Mouse (Mus musculus) kidney, adult 2 months (tissue): ENCODE measurements around the gene Trim69. TPM values are rescaled to one million over a fixed set of nuclear protein-coding genes. Genes with fewer than 3 reads are reported as not detected.

Experiments used
- DNase-seq: peaks from one replicate; pipeline ENCODE4 v3.0.0; 2021
- H3K27ac ChIP-seq: fragments of 200-500 bp; 2 replicates; pipeline ENCODE4 v1.5.1; 2012; ENCODE audit warnings: low read depth, low read length, control low read depth, inconsistent platforms; ENCODE audit not compliant: insufficient read depth
- H3K27me3 ChIP-seq: fragments of 200-500 bp; replicated peaks from 2 replicates; pipeline ENCODE4 v1.6.1; 2012; ENCODE audit warnings: mild to moderate bottlenecking, moderate library complexity, low read length, inconsistent platforms; ENCODE audit not compliant: control insufficient read depth, insufficient read depth
- H3K36me3 ChIP-seq: fragments of 200-500 bp; 2 replicates; pipeline ENCODE4 v1.6.1; 2012; ENCODE audit warnings: mild to moderate bottlenecking, moderate library complexity, low read length, inconsistent platforms; ENCODE audit not compliant: control insufficient read depth, insufficient read depth
- H3K4me1 ChIP-seq: fragments of 200-500 bp; 2 replicates; pipeline ENCODE4 v1.6.1; 2011; ENCODE audit warnings: low read length; ENCODE audit not compliant: control insufficient read depth, insufficient read depth
- H3K4me3 ChIP-seq: fragments of 200-500 bp; 2 replicates; pipeline ENCODE4 v1.5.1; 2011; ENCODE audit warnings: mild to moderate bottlenecking, low read depth, low read length, control low read depth; ENCODE audit not compliant: insufficient read depth
- CTCF ChIP-seq: fragments of 200-500 bp; conservative IDR thresholded peaks from 2 replicates; pipeline ENCODE4 v1.5.1; 2011; ENCODE audit warnings: low read depth, mild to moderate bottlenecking, control low read depth, low read length, moderate library complexity, mixed read lengths; ENCODE audit not compliant: insufficient read depth, insufficient read length
- POLR2A ChIP-seq: fragments of 200-500 bp; IDR thresholded peaks from one replicate; pipeline ENCODE4 v1.6.1; 2011; ENCODE audit warnings: low read depth, low read length, control low read depth
- WGBS: fragments of 180-500 bp; shearing (Covaris S2); methylation state at CpG from one replicate; pipeline ENCODE4 v1.1.7; 2018; 5-methylcytosine and 5-hydroxymethylcytosine counted together
- polyA plus RNA-seq: library from polyadenylated mRNA; depleted of rRNA; stranded (reverse); fragments of >200 nt; gene quantifications from 2 replicates; pipeline ENCODE4 v1.2.3, GENCODE M21; 2012

The Trim69 gene
- polyA plus RNA-seq, 1 experiment, result not detected

DNA sequence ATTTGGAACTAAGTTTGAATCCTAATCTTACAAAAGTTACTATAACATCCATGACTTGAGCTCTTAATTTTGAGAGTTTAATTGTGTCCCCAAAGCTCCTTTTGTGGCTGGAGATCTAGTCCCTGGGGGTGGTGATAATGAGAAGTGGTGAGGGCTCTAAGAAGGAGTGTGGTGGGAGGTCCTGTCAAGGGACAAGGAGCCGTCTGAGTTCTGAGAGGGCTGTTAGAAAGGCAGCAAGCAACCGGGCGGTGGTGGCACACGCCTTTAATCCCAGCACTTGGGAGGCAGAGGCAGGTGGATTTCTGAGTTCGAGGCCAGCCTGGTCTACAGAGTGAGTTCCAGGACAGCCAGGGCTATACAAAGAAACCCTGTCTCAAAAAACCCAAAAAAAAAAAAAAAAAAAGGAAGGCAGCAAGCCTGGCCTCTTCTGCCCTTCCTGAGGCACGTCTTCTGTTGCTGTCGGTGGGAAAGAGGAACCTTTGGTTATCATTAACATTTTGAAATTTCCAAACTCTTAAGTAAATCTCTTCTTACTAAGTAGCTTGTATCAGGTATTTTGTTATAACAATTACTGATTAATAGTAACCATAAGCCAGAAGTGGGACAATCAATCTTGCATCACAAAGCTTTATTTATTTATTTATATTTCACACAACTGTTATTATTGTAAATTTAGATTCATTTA is 6.7 kb upstream of the Trim69 start:
- no peak overlapping the region for H3K4me3 ChIP-seq
- H3K27me3 ChIP-seq, result no peaks in the 10 kb centered on the region
- H3K4me1 ChIP-seq, result no peaks in the 10 kb centered on the region
- TF ChIP-seq CTCF (no peak), POLR2A (no peak)
- H3K27ac ChIP-seq, result no peak overlapping the region
- DNase-seq, result no peak
- 93% methylated on average over 7 of the region's 7 CpGs for WGBS
- no peaks in the 10 kb centered on the region for H3K36me3 ChIP-seq

DNA sequence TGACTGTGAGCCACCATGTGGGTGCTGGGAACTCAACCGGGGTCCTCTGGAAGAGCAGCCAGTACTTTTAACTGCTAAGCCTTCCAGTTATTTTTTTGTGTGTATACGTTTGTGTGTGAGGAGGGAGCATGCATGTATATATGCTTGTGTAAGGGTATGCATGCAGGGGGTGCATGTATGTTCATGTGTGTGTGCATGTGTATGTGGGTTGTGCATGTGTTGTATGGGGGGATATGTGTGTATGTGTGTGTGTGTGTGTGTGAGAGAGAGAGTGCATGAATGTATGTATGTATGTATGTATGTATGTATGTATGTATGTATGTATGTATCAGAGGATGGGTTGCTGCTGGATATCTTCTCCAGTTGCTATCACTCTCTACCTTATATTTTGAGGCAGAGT is 6.0 kb upstream of the Trim69 start:
- no peak for DNase-seq
- no peak overlapping the region for H3K4me3 ChIP-seq
- H3K27ac ChIP-seq, result no peak overlapping the region
- H3K4me1 ChIP-seq, result no peaks in the 10 kb centered on the region
- no peaks in the 10 kb centered on the region for H3K36me3 ChIP-seq
- no peak for TF ChIP-seq CTCF
- H3K27me3 ChIP-seq, result no peaks in the 10 kb centered on the region
- WGBS, result 98% methylated on average over 2 of the region's 2 CpGs

DNA sequence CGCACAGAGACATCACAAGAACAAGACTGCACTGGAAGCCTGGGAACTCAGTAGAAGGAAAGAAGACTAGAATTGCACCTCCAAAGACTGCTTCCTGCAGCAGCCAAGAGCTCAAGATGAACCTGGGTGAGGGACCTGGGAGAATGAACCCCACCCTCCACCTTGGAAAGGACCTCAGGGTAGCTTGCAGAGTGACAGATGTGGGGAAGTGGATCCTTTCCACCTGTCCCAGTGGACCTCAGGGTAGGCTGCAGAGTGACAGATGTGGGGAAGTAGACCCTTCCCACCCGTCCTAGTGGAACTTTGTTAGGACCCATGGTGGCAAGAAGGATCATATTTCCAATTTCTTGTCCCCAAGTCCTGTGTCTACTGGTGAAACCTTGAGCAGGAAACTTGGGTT is 5.2 kb upstream of the Trim69 start:
- Histone ChIP-seq H3K4me3 (no peak overlapping the region), H3K27me3 (no peaks in the 10 kb centered on the region), H3K27ac (no peak overlapping the region), H3K36me3 (no peaks in the 10 kb centered on the region), H3K4me1 (no peaks in the 10 kb centered on the region)
- 91% methylated on average over 2 of the region's 2 CpGs for WGBS
- no peak for DNase-seq
- TF ChIP-seq POLR2A (no peak), CTCF (no peak)

DNA sequence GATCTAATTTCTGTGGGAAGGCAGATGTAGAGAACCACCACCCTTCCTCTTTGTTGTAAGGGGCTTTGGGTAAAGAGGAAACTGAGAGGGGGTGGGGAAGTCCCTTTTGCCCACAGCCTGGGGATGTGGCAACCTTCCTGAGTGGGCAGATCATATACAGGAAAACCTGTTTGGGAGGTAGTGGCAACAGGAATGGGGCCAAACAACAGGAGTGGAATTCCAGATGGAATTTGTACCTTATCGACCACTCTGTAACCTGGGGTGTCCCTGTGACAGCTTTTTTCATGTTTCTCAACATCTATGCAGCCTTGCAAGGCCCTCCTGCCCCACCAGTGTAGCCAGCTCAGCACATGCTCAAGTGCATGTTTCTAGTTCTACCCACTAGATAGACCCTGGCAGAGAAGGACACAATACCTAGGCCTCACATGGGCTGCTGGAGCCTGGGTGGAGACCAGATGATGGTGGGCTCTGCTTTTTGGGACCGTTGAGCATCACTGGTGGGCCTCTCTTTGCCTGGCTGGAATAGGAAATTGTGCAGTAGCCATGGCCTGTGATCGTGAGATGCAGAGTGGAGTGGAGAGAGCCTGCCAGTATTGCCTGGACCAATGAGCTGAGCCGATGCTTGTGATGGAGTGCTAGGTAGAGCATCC is 4.3 kb upstream of the Trim69 start:
- WGBS, result 80% methylated on average over 4 of the region's 4 CpGs
- H3K27ac ChIP-seq, result no peak overlapping the region
- no peak for TF ChIP-seq POLR2A
- no peak for TF ChIP-seq CTCF

DNA sequence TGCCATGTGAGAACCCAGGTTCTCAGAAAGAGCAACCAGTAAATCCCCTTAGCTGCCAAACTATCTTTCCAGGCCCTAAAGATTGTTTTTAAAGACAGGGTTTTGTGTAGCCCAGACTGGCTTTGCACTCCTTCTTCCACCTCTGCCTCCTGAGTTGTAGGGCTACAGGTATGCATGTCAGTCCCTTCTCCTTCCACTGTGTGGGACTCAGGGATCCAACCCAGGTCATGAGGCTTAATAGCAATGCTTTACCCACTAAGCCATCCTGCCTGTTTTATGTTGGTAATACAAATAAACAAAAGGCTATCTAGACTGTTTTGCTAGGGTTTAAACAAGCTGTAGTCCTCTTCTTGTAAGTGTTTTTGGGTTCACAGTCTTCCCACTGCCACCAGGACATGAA is 2.9 kb upstream of the Trim69 start:
- Histone ChIP-seq H3K4me3 (no peak overlapping the region), H3K27ac (no peak overlapping the region), H3K27me3 (no peaks in the 10 kb centered on the region), H3K4me1 (no peaks in the 10 kb centered on the region), H3K36me3 (no peaks in the 10 kb centered on the region)
- TF ChIP-seq CTCF (no peak), POLR2A (no peak)
- DNase-seq, result no peak

More for the DNA sequence above, 4.3 kb upstream of the Trim69 start:
- no peaks in the 10 kb centered on the region for H3K27me3 ChIP-seq
- H3K36me3 ChIP-seq, result no peaks in the 10 kb centered on the region
- H3K4me1 ChIP-seq, result no peaks in the 10 kb centered on the region
- no peak overlapping the region for H3K4me3 ChIP-seq
- no peak for DNase-seq

DNA sequence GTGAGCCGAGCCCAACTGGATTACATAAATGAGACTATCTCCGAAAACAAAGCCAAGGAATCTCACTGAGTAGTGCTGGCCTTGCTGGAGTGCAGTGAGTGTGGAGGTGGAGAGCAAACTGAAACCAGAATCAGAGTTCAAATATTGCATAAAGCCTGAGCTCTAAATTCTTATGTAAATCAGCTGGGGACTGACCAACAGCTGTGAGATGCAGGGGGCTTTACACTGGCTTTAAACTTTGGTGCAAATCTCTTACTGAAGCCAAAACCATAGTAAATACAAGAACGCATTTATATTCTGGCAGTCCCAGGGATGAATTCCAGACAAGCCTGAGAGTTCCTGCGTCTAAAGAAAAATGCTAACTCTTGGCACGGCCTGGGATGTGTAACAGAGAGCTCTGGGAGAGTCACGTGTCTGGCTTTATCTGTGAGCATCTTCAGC is 2.1 kb upstream of the Trim69 start:
- Histone ChIP-seq H3K4me3 (no peak overlapping the region), H3K4me1 (no peaks in the 10 kb centered on the region), H3K27ac (no peak overlapping the region), H3K27me3 (no peaks in the 10 kb centered on the region), H3K36me3 (no peaks in the 10 kb centered on the region)
- 55% methylated on average over 6 of the region's 6 CpGs for WGBS
- no peak for TF ChIP-seq POLR2A
- no peak for TF ChIP-seq CTCF
- no peak for DNase-seq

DNA sequence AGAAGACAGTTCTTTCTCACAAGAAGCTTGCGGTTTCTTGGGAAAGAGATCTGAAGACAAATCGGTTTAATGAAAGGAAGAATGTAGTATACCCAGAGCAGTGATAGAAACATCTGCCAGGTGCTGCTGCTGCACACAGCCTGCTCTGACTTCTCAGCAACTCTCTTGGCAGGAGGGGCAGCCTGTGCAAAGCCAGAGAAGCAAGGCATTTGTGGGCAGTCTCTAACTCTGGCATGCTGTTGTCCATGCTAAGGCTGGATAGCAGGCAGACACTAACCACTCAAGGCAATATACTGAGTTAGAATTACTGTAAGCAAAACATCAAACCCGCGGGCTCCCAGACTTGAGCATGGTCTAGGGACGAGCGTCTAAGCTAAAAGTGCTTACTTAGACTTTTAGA is 833 bp upstream of the Trim69 start:
- no peaks in the 10 kb centered on the region for H3K36me3 ChIP-seq

More for the DNA sequence above, 833 bp upstream of the Trim69 start:
- DNase-seq, result no peak
- Histone ChIP-seq H3K4me3 (no peak overlapping the region), H3K27ac (no peak overlapping the region), H3K4me1 (no peaks in the 10 kb centered on the region), H3K27me3 (no peaks in the 10 kb centered on the region)
- 72% methylated on average over 6 of the region's 6 CpGs for WGBS
- TF ChIP-seq POLR2A, result no peak
- TF ChIP-seq CTCF, result no peak
